Mouse (Mus musculus): ENCODE results near the gene BC017158.

BC017158 gene

DNA sequence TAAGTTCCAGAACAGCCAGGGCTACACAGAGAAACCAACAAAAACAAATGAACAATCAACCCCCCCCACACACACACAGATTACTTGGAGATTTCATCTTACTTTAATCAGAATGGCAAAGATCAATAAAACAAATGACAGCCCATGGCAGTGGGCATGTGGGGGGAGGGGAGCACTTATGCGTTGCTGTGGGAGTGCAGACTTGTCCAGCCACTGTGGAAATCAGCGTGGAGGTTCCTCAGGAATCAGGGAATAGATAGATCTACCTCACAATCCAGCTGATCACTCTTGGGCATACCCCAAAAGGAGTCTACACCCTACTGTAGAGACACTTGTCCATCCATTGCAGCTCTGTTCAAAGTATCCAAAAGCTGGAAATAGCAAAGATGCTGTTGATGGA, 43.0 kb downstream of the BC017158 start:
- no peak for DNase-seq

DNA sequence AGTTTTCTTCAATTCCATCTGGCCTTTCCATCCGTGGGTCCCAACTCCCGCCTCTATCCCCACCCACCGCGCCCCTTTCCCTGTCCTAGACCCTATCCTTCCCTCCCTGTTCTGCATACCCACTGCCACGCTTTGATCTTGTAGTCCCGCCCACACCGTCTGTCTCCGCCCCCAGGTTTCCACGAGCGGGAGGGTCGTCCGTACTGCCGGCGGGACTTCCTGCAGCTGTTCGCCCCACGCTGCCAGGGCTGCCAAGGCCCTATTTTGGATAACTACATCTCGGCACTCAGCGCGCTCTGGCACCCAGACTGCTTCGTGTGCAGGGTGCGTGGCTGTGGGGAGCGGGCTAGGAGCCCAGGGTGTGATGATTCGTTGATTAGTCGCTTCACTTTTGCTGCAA, 45.4 kb downstream of the BC017158 start:
- DNase-seq = no peak

GRCm38 (mm10) chr7:128251946-128252345, 46.0 kb downstream of the BC017158 start:
- peak in 1 of 2 experiments; percentile 2 for DNase-seq

GRCm38 (mm10) chr7:128249998-128250397, 48.0 kb downstream of the BC017158 start:
- peak in 1 of 2 experiments; percentile 1 for DNase-seq

DNA sequence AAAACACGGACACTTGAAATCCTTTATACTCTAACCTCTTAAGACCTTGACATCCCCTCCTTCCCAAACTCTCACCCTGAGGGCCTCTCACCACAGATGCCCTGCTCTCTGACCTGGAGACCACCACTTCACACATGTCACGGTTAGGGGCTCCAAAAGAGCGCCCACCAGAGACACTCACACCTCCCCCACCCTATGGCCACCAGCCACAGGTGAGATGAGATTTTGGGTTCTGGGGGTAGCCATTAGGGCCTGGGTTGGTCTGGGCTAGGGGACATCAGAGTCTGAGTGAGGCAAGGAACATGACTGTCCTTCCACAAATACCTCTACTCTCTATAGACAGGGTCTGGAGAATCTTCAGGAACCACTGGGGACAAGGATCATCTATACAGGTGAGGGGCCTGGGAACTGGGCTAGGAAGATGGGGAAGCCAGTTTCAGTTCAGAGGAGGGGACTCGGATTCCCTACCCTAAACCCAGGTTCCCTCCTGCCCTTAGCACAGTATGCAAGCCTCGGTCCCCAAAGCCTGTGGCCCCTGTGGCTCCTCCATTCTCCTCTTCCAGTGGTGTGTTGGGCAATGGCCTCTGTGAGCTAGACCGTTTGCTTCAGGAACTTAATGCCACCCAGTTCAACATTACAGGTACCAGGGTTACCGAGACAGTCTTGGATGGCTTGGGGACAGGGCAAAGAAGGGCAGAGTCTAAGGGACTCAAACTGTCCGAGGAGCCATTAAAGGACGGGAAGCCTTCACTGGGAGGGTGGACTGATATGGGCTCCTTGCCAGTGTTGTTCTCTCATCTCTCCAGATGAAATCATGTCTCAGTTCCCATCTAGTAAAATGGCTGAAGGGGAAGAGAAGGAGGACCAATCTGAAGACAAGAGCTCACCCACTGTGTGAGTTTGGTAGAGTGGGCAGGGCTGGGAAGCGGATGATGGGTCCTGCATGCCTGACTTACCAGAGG, 49.6 kb downstream of the BC017158 start:
- DNase-seq = no peak

GRCm38 (mm10) chr7:128247443-128247842, 50.5 kb downstream of the BC017158 start:
- DNase-seq = peak; percentile 91 to 93

DNA sequence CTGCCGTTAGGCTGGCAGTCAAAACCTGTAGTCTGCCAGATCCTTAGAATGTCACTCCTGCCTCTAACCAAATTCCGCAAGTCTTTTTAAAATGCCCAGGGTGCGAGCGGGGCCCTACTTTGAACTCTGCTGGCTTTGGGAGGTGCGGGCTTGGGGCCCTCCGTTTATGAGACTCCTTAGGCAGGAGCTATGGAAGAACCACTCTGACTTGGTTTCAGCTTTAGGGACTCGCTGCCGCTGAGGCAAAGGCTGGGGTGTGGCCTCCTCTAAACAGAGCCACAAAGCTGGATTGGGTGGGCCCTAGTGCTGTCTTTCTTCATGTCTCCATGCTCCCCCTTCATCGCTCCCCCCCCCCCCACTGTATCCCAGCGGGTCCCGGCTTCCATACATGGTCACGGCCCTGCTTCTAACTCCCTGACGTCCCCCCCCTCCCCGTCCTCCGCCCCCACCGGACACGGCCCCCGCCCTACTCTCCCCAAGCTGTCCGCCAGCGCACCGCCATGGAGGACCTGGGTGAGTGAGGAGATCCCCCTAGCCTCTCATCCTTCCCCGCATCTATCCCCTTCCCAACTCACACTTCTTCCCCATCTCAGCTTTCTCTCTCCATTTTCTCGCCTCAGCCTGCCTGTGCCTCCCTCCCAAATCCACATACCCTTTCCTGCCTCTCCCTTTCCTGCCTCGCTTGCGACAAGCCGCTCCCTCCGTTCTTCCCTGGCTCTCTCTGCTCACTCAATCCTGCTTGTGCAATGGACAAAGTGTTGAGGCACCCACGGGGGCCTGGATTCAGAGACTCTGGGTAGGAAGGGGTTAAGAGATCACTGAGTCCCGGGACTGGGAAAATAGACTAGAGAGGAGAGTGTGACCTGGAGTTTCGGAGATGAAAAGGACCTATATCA, 51.2 kb downstream of the BC017158 start, which contains the start of gene Tgfb1i1:
Gene Tgfb1i1, plus strand, starts transcription at position 317 of the 896 bp plus-strand sequence.
- DNase-seq = peak; percentile 67 to 81

DNA sequence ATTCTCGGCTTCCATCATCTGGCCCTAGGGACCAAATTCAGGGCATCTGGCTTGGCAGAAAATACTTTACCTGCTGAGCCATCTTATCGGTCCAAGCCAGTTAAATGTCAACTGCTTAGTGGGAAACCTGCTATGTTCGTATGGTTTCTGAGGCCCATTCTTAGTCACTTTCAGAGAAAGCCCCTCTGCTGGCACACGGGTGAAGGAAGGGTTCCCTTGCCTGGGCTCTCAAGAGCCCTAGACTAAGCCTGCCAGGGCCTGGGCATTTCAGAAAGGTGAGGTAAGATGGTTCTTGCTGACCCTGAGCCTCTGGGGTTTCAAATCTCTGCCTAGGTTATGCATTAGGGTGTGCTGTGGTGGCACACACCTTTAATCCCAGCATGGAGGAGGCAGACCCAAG, 52.4 kb downstream of the BC017158 start:
- no peak for DNase-seq

- no peak for DNase-seq
Measured at GRCm38 (mm10) chr7:128244410-128245025, 53.5 kb downstream of the BC017158 start.

GRCm38 (mm10) chr7:128243921-128244320, 54.0 kb downstream of the BC017158 start:
- peak; percentile 28 to 39 for DNase-seq

GRCm38 (mm10) chr7:128242331-128242730, 55.6 kb downstream of the BC017158 start:
- DNase-seq = no peak

- DNase-seq = no peak
Measured at GRCm38 (mm10) chr7:128240131-128240784, 57.7 kb downstream of the BC017158 start.

- DNase-seq = peak; percentile 51 to 66
Measured at GRCm38 (mm10) chr7:128238991-128239390, 59.0 kb downstream of the BC017158 start.

DNA sequence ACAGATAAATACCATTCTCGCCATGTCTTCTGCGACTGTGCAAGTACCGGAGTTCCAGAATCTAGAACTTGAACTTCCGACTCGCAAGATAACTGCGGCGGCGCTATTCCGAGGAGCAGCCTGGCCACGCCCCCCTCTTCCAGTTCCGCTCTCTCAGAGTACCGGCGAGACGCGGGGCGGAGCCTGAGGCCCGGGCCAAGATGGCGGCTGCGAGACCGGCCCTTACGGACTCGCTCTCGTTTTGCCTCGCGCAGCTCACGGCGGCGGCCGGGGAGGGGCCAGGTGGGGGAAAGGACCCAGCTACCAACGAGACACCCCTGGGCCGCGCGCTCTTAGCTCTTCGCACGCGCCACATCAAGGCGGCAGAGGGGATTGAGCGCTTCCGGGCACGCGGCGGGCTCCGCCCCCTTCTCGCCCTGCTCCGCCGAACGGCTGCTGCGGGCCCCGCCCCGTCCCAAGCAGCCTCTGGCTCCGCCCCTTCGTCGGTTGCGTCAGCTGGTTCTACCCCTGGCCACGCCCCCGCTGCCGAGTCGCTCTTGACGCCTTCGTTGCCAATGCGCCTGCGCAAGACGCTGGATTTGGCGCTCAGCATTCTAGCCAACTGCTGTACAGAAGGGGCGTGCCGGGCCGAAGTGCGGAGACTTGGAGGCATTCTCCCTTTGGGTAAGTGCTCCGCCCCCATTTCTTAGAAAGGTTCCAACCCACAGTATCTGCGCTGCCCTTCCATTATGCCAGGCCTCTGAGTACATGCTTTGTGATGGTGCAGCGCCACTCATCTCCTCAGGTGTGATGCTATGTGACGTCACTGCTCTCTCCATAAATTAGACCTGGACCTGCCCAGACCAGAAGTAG, 59.8 kb downstream of the BC017158 start, which contains the start of gene 9130023H24Rik:
Gene 9130023H24Rik, minus strand, starts transcription at position 105 of the 852 bp plus-strand sequence.
- peak; percentile 99 to 100 for DNase-seq

GRCm38 (mm10) chr7:128237593-128237926, 60.4 kb downstream of the BC017158 start:
- DNase-seq = no peak

- peak; percentile 83 to 86 for DNase-seq
Measured at GRCm38 (mm10) chr7:128236856-128237592, 60.9 kb downstream of the BC017158 start, which contains the start of gene Armc5. Gene Armc5 (plus strand): TSS chr7:128237342.

GRCm38 (mm10) chr7:128236426-128236825, 61.5 kb downstream of the BC017158 start:
- no peak for DNase-seq

GRCm38 (mm10) chr7:128235481-128235880, 62.5 kb downstream of the BC017158 start:
- DNase-seq = no peak

GRCm38 (mm10) chr7:128234796-128235195, 63.2 kb downstream of the BC017158 start:
- DNase-seq = no peak

GRCm38 (mm10) chr7:128231741-128232140, 66.2 kb downstream of the BC017158 start:
- DNase-seq = no peak
